Mouse (Mus musculus): ENCODE results near the gene Nsun3. TPM values are rescaled to one million over a fixed set of nuclear protein-coding genes. Genes with fewer than 3 reads are reported as not detected.
"Not testable (repeated sequence)": the region's sequence is repeated elsewhere in the genome, so short reads cannot be mapped to it uniquely, and the experiment has no call there.

Nsun3 gene
- polyA plus RNA-seq, 1 experiment from 2014 or later, result 9.5 TPM

GRCm38 (mm10) chr16:62729846-62730245 lies 56.8 kb downstream of the Nsun3 start:
- no peak for DNase-seq (ENCODE audit: extremely low spot score, low spot score)
- Histone ChIP-seq H3K4me3 (no peak overlapping the region), H3K9me3 (no peaks in the 10 kb centered on the region), H3K36me3 (replicated peaks) (peaks cover 6% of the 10 kb centered on the region), H3K27ac (no peak overlapping the region), H3K4me1 (no peaks in the 10 kb centered on the region), H3K27me3 (ENCODE audit: poor library complexity, severe bottlenecking) (no peaks in the 10 kb centered on the region)
- 82% methylated on average over 3 of the region's 3 CpGs for WGBS

- DNase-seq (ENCODE audit: extremely low spot score, low spot score); H3K27me3 ChIP-seq (ENCODE audit: poor library complexity, severe bottlenecking); H3K9me3 ChIP-seq; H3K4me3 ChIP-seq; H3K4me1 ChIP-seq; H3K27ac ChIP-seq; H3K36me3 ChIP-seq (replicated peaks): not testable (repeated sequence)
- WGBS, result 92% methylated on average over 9 of the region's 11 CpGs
These were observed 68.4 kb downstream of the Nsun3 start for GRCm38 (mm10) chr16:62718255-62718654.

- Histone ChIP-seq H3K27ac (no peak overlapping the region), H3K4me3 (no peak overlapping the region), H3K9me3 (no peaks in the 10 kb centered on the region), H3K36me3 (replicated peaks) (no peaks in the 10 kb centered on the region), H3K27me3 (ENCODE audit: poor library complexity, severe bottlenecking) (no peaks in the 10 kb centered on the region), H3K4me1 (no peaks in the 10 kb centered on the region)
- 90% methylated on average over 8 of the region's 8 CpGs for WGBS
- no peak for DNase-seq (ENCODE audit: extremely low spot score, low spot score)
These were observed 96.2 kb downstream of the Nsun3 start for GRCm38 (mm10) chr16:62690436-62690835.

- no peaks in the 10 kb centered on the region for H3K27me3 ChIP-seq (ENCODE audit: poor library complexity, severe bottlenecking)
- no peak overlapping the region for H3K4me3 ChIP-seq
- H3K27ac ChIP-seq, result no peak overlapping the region
- H3K9me3 ChIP-seq, result no peaks in the 10 kb centered on the region
- no peaks in the 10 kb centered on the region for H3K36me3 ChIP-seq (replicated peaks)
- H3K4me1 ChIP-seq, result no peaks in the 10 kb centered on the region
- 72% methylated on average over 2 of the region's 2 CpGs for WGBS
- DNase-seq (ENCODE audit: extremely low spot score, low spot score), result no peak
These were observed 100.5 kb downstream of the Nsun3 start for GRCm38 (mm10) chr16:62686073-62686472.

- no peak for DNase-seq (ENCODE audit: extremely low spot score, low spot score)
- Histone ChIP-seq H3K27ac (no peak overlapping the region), H3K4me1 (no peaks in the 10 kb centered on the region), H3K4me3 (no peak overlapping the region), H3K9me3 (no peaks in the 10 kb centered on the region), H3K27me3 (ENCODE audit: poor library complexity, severe bottlenecking) (no peaks in the 10 kb centered on the region), H3K36me3 (replicated peaks) (no peaks in the 10 kb centered on the region)
- WGBS, result 84% methylated on average over 4 of the region's 4 CpGs
These were observed 101.1 kb downstream of the Nsun3 start for GRCm38 (mm10) chr16:62685494-62685893.

Small RNA genes within 50 kb of the gene (microRNA-seq; reads per million reads assigned to microRNA genes)
- gene Gm25986, result not detected

Other genes starting within 250 kb of the Nsun3 start
- 0.30 and 0.39 TPM in 2 replicates for gene Stx19, start 27.9 kb upstream of the Nsun3 start, polyA plus RNA-seq (2016; fragmentation: Nextera tagmentation; extraction: Ambion mirVana)
- 15.3 and 16.4 TPM in 2 replicates for gene Arl13b, start 60.2 kb upstream of the Nsun3 start, polyA plus RNA-seq (2016; fragmentation: Nextera tagmentation; extraction: Ambion mirVana)
- gene Pros1, start 67.5 kb upstream of the Nsun3 start, polyA plus RNA-seq (2016; fragmentation: Nextera tagmentation; extraction: Ambion mirVana), result 16.9 and 17.0 TPM in 2 replicates

Data from forebrain, embryonic 10.5 days (tissue).